Mouse (Mus musculus) testis, adult 2 months (tissue): ENCODE measurements around the gene Agpat4.

Source experiments
- CTCF ChIP-seq: fragments of 200-500 bp; IDR thresholded peaks from 2 replicates; pipeline ENCODE4 v1.5.1; 2012; ENCODE audit warnings: low read depth, mild to moderate bottlenecking, inconsistent platforms, low read length, moderate library complexity; ENCODE audit not compliant: control insufficient read depth, insufficient read depth, insufficient replicate concordance
- POLR2A ChIP-seq: fragments of 200-500 bp; IDR thresholded peaks from 2 replicates; pipeline ENCODE4 v1.6.1; 2012; ENCODE audit warnings: low read depth, mild to moderate bottlenecking, inconsistent platforms, low read length, moderate library complexity; ENCODE audit not compliant: control insufficient read depth

DNA sequence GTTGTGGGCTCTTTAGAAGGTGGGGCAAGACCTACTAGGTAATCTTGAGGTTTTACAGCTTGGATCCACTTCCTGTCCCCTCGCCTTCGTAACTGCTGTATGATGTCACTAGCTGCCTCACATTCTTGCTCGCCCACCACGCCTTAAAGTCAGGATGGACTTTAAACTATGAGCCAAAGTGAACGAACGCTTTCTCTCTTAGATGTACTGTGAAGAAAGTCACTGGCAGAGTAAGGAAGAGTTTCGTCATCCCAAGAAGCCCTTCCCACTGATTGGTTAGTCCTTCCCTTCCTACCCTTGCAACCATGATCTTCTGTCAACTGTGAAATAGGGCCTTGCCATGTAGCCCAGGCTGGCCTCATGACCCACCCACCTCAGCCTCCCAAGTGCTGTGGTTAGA, 112.6 kb downstream of the Agpat4 start:
- TF ChIP-seq CTCF (no peak), POLR2A (no peak)
